Mouse (Mus musculus): ENCODE data around the gene St8sia4. TPM values are rescaled to one million over a fixed set of nuclear protein-coding genes. Genes with fewer than 3 reads are reported as not detected.
A peak's percentile ranks its signal among the peaks of the same experiment; 100 is the strongest.
"Not testable (repeated sequence)": the region's sequence is repeated elsewhere in the genome, so short reads cannot be mapped to it uniquely, and the experiment has no call there.

The St8sia4 gene
- polyA plus RNA-seq, 1 experiment = 86.3 TPM

- Histone ChIP-seq H3K27ac (ENCODE audit: insufficient read depth, low read depth, low read length) (no peak overlapping the region), H3K4me1 (ENCODE audit: control insufficient read depth, insufficient read depth, low read length) (peaks cover 4% of the 10 kb centered on the region), H3K4me3 (ENCODE audit: insufficient read depth, low read length) (no peak overlapping the region)
- TF ChIP-seq CTCF (IDR thresholded peaks at IDR 0.05; ENCODE audit: low read depth, low read length) = no peak
- no peak for TF ChIP-seq POLR2A (IDR thresholded peaks at IDR 0.05; ENCODE audit: borderline replicate concordance, low read depth, low read length)
Measured at GRCm38 (mm10) chr1:95605458-95605857, 61.9 kb downstream of the St8sia4 start.

- no peak overlapping the region for H3K4me3 ChIP-seq (ENCODE audit: insufficient read depth, low read length)
- H3K4me1 ChIP-seq (ENCODE audit: control insufficient read depth, insufficient read depth, low read length) = peaks cover 11% of the 10 kb centered on the region
- H3K27ac ChIP-seq (ENCODE audit: insufficient read depth, low read depth, low read length) = peak overlapping the region; percentile 94
- TF ChIP-seq POLR2A (IDR thresholded peaks at IDR 0.05; ENCODE audit: borderline replicate concordance, low read depth, low read length) = no peak
- no peak for TF ChIP-seq CTCF (IDR thresholded peaks at IDR 0.05; ENCODE audit: low read depth, low read length)
Measured at GRCm38 (mm10) chr1:95598108-95598507, 69.3 kb downstream of the St8sia4 start.

GRCm38 (mm10) chr1:95596825-95597224, 70.5 kb downstream of the St8sia4 start:
- Histone ChIP-seq H3K27ac (ENCODE audit: insufficient read depth, low read depth, low read length) (no peak overlapping the region), H3K4me1 (ENCODE audit: control insufficient read depth, insufficient read depth, low read length) (peaks cover 13% of the 10 kb centered on the region), H3K4me3 (ENCODE audit: insufficient read depth, low read length) (no peak overlapping the region)
- no peak for TF ChIP-seq CTCF (IDR thresholded peaks at IDR 0.05; ENCODE audit: low read depth, low read length)
- no peak for TF ChIP-seq POLR2A (IDR thresholded peaks at IDR 0.05; ENCODE audit: borderline replicate concordance, low read depth, low read length)

- TF ChIP-seq CTCF (IDR thresholded peaks at IDR 0.05; ENCODE audit: low read depth, low read length) (no peak), POLR2A (IDR thresholded peaks at IDR 0.05; ENCODE audit: borderline replicate concordance, low read depth, low read length) (no peak)
- Histone ChIP-seq H3K4me3 (ENCODE audit: insufficient read depth, low read length) (no peak overlapping the region), H3K27ac (ENCODE audit: insufficient read depth, low read depth, low read length) (peak overlapping the region; percentile 57), H3K4me1 (ENCODE audit: control insufficient read depth, insufficient read depth, low read length) (peaks cover 17% of the 10 kb centered on the region)
Measured at GRCm38 (mm10) chr1:95591101-95591500, 76.3 kb downstream of the St8sia4 start.

GRCm38 (mm10) chr1:95590108-95590507, 77.3 kb downstream of the St8sia4 start:
- H3K4me3 ChIP-seq (ENCODE audit: insufficient read depth, low read length) = no peak overlapping the region
- TF ChIP-seq CTCF (IDR thresholded peaks at IDR 0.05; ENCODE audit: low read depth, low read length) (no peak), POLR2A (IDR thresholded peaks at IDR 0.05; ENCODE audit: borderline replicate concordance, low read depth, low read length) (no peak)
- H3K4me1 ChIP-seq (ENCODE audit: control insufficient read depth, insufficient read depth, low read length) = peaks cover 17% of the 10 kb centered on the region
- no peak overlapping the region for H3K27ac ChIP-seq (ENCODE audit: insufficient read depth, low read depth, low read length)

- Histone ChIP-seq H3K27ac (ENCODE audit: insufficient read depth, low read depth, low read length) (peak overlapping the region; percentile 76), H3K4me3 (ENCODE audit: insufficient read depth, low read length) (no peak overlapping the region), H3K4me1 (ENCODE audit: control insufficient read depth, insufficient read depth, low read length) (peaks cover 17% of the 10 kb centered on the region)
- TF ChIP-seq CTCF (IDR thresholded peaks at IDR 0.05; ENCODE audit: low read depth, low read length) = no peak
- TF ChIP-seq POLR2A (IDR thresholded peaks at IDR 0.05; ENCODE audit: borderline replicate concordance, low read depth, low read length) = no peak
Measured at GRCm38 (mm10) chr1:95589471-95589870, 77.9 kb downstream of the St8sia4 start.

GRCm38 (mm10) chr1:95583310-95583709, 84.1 kb downstream of the St8sia4 start:
- H3K27ac ChIP-seq (ENCODE audit: insufficient read depth, low read depth, low read length) = no peak overlapping the region
- H3K4me1 ChIP-seq (ENCODE audit: control insufficient read depth, insufficient read depth, low read length) = no peaks in the 10 kb centered on the region
- TF ChIP-seq POLR2A (IDR thresholded peaks at IDR 0.05; ENCODE audit: borderline replicate concordance, low read depth, low read length) (no peak), CTCF (IDR thresholded peaks at IDR 0.05; ENCODE audit: low read depth, low read length) (no peak)
- H3K4me3 ChIP-seq (ENCODE audit: insufficient read depth, low read length) = no peak overlapping the region

- TF ChIP-seq CTCF (IDR thresholded peaks at IDR 0.05; ENCODE audit: low read depth, low read length) (no peak), POLR2A (IDR thresholded peaks at IDR 0.05; ENCODE audit: borderline replicate concordance, low read depth, low read length) (no peak)
- Histone ChIP-seq H3K4me3 (ENCODE audit: insufficient read depth, low read length) (no peak overlapping the region), H3K4me1 (ENCODE audit: control insufficient read depth, insufficient read depth, low read length) (no peaks in the 10 kb centered on the region), H3K27ac (ENCODE audit: insufficient read depth, low read depth, low read length) (no peak overlapping the region)
Measured at GRCm38 (mm10) chr1:95582264-95582663, 85.1 kb downstream of the St8sia4 start.

GRCm38 (mm10) chr1:95572619-95573540, 94.5 kb downstream of the St8sia4 start:
- TF ChIP-seq CTCF (IDR thresholded peaks at IDR 0.05; ENCODE audit: low read depth, low read length) (no peak), POLR2A (IDR thresholded peaks at IDR 0.05; ENCODE audit: borderline replicate concordance, low read depth, low read length) (no peak)
- no peak overlapping the region for H3K27ac ChIP-seq (ENCODE audit: insufficient read depth, low read depth, low read length)
- H3K4me1 ChIP-seq (ENCODE audit: control insufficient read depth, insufficient read depth, low read length) = no peaks in the 10 kb centered on the region; the same call in 1 of the 2 replicates
- no peak overlapping the region for H3K4me3 ChIP-seq (ENCODE audit: insufficient read depth, low read length)

- Histone ChIP-seq H3K27ac (ENCODE audit: insufficient read depth, low read depth, low read length) (no peak overlapping the region), H3K4me1 (ENCODE audit: control insufficient read depth, insufficient read depth, low read length) (no peaks in the 10 kb centered on the region; the same call in 1 of the 2 replicates), H3K4me3 (ENCODE audit: insufficient read depth, low read length) (no peak overlapping the region)
- no peak for TF ChIP-seq POLR2A (IDR thresholded peaks at IDR 0.05; ENCODE audit: borderline replicate concordance, low read depth, low read length)
- no peak for TF ChIP-seq CTCF (IDR thresholded peaks at IDR 0.05; ENCODE audit: low read depth, low read length)
Measured at GRCm38 (mm10) chr1:95571106-95571505, 96.3 kb downstream of the St8sia4 start.

GRCm38 (mm10) chr1:95554556-95554955, 112.8 kb downstream of the St8sia4 start:
- not testable (repeated sequence) for H3K27ac ChIP-seq (ENCODE audit: insufficient read depth, low read depth, low read length); H3K4me1 ChIP-seq (ENCODE audit: control insufficient read depth, insufficient read depth, low read length); H3K4me3 ChIP-seq (ENCODE audit: insufficient read depth, low read length)

Measured in bone marrow macrophage, adult 2 months (primary cell).